Mouse (Mus musculus) frontal cortex, postnatal 14 days (tissue): ENCODE measurements around the gene Katnal1.
A peak's percentile ranks its signal among the peaks of the same experiment; 100 is the strongest.

Experiments
- DNase-seq, 2 experiments: peaks; one replicate each; pipeline ENCODE4 v3.0.0; 2022; ENCODE audit warnings: low spot score in 2 of 2

The Katnal1 gene

DNA sequence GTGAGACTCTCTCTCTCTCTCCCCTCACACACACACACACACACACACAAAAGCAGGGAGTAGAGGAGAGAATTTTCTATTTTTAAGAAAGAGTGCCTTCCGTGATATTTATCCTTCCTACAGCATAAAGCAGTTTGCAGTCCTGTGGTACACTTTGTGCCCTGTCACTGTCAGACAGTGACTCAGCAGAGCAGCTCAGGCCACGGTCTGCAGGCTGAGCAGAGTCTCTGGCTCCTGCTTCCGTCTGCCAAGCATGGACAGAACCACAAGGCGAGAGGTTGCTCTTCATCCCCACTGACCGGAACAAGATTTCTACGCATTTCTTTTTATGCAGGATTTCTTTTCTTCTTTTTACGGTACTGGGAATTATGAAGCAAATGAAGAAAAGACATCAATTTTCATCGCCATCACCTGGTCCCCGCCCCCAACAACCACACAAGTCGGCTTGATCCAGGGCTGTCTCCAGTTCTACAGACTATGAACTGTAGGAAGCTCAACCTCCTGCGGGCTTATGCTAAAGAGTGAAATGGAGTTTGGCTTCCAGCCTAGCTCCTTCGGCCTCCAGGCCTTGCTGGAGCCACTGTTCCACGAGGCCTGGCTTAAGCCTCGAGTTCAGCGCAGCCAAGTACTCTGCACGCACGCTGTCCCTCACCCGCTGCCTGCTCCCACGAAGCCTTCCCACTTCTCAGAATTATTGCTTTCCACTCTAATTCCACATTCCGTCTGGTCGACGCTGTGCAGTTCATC is 25.4 kb upstream of the Katnal1 start:
- DNase-seq: no peak

DNA sequence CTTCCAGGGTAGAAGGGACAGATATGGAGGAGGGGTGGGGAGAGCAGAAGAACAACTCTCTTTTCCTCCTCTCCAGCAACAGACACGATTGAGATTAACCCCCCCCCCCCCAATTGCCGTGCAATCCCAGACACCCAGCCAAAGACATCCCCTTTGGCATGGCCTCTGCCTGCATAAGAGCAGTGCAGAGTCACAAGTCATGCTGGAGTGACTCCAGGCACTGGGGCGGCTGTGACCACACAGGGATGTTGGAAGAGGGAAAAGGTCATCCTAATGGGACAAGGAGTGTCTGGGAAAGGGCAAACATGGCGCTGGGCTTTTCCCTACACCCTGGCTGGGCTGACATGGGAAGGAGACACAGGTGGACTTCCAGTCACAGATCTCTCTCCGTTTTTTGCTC is 24.0 kb upstream of the Katnal1 start:
- no peak for DNase-seq

DNA sequence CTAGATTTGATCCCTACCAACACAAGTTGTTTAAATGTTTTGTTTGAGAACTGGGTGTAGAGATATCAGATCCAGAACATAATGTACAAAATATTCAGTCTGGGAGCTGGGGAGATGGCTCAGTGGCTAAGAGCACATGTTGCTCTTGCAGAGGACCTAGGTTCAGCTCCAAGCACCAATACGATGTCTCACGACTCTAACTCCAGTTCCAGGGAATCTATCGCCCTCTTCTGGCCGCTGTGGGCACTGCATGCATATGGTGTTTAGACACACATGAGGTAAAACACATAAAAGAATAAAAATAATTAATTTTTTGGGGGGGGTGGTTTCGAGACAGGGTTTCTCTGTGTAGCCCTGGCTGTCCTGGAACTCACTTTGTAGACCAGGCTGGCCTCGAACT is 23.3 kb upstream of the Katnal1 start:
- DNase-seq: no peak

DNA sequence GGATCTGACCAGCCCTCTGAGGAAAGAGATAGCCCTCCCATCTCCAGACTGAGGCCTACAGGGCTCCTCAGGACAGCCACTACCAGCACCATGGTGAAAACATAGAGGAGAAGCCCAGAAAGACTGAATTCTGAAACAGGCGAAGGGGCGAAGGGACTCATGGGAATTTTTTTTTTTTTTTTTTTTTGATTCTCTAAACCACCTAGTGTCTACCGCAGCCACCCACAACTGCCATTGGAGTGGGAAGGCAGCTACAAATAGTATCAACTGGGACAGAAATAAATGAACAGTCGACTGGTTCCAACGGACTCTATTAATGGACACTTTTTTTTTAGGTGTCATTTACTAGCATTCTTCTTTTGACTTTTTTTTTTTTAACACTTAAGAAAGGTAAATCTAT is 22.2 kb upstream of the Katnal1 start:
- no peak for DNase-seq

DNA sequence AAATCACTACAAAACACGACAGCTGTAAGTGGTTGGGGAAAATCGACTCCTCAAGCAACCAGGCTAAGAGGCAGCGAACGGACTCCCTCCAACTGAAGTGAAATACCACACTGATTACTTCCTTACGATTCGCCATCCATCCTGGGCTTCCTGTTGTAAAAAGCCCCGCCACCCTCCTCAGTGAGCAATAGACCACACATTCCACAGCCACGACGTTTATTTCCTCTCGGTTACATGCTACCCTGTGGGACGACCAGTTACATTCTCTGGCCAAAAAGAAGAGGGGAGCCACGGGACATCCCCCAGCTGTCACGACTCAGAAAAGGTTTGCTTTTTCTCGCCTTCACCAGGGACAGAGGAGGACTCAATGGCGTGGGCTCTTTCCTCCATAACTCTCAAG is 20.9 kb upstream of the Katnal1 start:
- DNase-seq: no peak

DNA sequence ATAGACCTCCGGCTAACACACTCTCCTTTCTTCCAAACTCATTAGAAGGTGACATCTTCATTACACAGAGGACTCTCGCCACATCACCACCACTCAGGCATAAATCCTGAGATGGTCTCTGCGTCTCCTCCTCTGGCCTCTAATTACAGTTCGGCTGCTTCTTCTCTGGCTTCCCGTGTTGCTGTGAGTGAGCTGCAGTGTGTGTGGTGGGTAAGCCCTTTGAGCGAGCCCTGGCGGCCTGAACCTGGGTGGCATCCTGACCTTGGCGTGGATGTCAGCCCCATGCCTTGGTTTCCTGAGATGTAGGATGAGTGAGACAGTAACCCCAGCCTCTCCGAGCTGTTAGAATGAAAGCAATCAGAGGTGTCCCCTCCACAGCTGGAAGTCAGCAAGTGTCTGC is 19.5 kb upstream of the Katnal1 start:
- DNase-seq: no peak

DNA sequence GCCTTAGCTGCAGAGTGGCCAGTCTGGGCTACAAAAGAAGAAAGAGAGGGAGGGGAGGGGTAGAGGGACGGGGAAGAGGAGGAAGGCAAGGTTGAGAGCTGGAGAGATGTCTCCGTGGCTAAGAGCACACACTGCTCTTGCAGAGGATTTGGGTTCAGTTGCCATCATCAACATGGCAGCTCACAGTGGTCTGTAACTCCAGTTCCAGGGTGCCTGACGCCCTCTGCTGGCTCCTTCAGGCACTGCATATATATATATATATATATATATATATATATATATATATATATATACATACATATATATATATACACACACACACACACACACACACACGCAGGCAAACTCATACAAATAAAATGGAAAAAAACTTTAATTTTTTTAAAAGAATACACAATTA is 18.3 kb upstream of the Katnal1 start:
- DNase-seq: no peak

DNA sequence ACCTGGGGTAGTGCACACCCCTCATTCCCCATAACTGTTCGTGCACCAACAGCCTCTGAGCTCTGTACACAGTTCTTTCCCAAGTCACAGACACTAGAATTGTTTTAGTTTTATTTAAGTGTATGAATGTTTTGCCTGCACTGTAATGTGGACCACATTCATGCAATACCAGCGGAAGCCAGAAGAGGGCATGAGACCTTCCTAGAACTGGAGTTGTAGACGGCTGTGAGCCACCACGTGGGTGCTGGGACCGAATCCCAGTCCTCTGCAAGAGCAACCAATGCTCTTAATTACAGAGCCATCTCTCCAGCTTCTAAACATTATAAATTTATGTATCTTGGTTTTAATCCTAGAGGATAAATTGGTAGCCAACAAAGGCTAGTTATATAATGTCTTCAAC is 17.7 kb upstream of the Katnal1 start:
- DNase-seq: no peak

DNA sequence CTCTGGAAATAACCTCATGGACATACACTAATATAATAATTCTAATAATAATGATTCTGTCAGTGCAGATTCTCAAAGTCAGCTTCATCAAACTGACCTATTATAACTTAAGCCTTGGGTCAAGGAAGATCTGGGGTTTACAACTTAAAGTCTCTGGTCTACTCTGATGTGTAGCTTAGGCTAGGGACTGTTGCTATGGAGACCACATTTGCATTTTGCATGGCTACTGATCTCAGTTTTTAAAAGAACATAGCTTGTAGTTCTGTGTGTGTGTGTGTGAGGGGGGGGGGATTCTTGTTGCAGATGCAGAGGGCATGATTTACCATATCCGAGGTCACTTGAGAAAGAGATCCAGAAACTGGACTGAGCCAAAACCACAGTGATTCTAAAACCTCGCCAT is 16.6 kb upstream of the Katnal1 start:
- no peak for DNase-seq

DNA sequence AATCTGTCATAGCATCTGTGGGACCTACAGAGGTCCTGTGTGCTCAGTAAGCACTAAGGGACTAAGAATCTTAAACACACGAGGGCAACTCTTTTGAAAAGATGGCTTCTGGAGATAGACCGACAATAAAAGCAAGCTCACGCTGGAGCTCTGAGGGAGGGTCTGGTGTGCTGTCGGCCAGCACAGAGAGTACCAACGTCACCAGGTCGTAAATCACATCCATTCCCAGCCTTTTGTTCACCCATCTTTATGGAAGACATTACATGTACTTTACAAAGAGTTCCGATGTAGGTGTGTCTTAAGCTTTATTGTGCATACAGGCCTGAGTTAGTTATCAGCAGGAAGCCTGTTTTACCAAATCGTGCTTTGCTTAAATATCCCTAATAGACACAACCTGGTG is 14.9 kb upstream of the Katnal1 start:
- DNase-seq: no peak

DNA sequence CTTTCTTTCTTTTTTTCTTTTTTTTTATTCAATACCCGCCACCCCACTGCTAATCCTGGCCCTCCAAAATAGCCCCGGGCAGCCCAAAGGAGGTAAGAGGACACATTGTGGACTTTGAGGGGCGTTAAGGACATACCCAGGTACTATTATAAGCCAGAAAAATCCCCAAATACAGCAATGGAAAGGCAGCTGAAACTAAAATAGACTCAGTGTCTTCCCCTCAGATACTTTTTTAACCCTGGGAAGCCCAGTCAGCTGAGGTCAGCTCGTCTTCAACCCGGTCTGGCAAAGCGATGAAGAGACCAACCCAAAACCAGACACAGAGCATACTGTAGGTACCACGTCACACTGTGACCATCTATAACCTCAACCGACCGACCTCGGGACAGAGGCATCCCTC is 14.3 kb upstream of the Katnal1 start:
- no peak for DNase-seq

DNA sequence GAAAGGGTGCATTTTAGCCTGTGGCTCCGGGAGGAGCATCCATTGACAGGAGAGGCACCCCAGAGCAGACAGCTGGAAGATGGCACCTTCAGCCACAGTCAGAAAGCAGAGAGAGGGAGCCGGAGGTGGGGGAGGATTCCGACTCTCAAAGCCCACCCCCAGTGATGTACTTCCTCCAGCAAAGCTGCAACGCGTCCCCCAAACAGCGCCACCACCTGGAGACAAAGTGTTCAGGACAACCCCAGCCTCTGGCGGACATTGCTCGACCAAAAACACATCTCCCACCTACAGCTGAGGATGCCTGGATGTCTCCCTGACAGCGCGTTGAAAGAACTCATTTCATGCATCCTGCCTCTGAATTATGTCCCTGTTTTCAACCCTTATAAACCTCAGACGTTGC is 13.8 kb upstream of the Katnal1 start:
- no peak for DNase-seq

DNA sequence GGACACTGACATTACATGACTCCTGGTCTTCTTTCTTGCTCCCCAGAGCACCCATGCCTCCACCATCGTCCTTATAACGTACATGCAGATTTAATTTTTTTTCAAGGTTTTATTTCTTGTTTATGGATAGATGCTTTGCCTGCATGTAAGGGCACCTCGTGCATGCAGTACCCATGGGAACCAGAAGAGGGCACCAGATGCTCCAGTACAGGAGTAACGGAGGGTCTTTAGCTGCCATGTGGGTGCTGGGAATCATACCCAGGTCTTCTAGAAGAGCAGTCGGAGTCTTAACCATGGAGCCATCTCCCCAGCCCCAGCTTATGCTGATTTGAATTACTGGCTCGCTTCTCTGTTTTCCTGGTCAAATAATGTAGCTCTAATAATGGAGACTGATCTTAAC is 13.2 kb upstream of the Katnal1 start:
- DNase-seq: no peak

DNA sequence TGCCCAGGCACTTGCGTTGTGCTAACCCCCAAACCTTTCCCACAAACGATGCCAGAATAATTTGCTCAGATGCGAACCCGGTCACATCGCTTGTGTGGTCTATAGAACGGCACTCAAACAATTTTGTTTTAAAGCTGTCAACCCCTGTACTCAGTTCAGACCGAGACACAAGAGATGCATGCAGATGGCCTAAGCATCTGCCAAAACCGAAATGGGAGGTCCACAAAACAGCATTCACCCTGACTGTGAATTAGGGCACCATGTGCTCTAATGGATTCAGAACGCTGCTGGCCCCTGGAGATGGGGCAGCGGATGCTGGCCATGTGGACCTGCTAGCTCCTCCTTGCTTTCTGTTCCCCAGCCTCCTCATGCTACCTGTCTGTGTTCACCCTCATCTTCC is 12.7 kb upstream of the Katnal1 start:
- DNase-seq: no peak

DNA sequence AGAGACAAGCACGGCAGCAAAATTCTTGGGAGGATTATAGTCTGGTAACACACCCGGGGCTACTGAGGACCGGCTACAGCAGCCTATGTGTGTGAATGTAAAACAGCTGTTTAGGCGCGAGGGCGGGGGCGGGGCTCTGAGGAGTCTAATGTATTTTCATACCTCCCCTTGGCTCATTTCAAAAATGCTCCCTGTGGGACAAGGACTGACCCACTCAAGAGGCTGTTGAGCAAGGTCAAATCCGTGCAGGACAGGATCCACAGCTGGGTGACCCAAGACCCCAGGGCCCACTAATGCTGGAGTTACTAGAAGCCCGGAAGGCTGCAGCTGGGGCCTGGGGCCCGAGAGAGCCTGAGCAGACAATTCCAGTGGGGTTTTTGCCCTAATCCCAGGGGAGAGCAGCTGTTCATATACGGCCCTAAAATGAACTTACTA is 10.8 kb upstream of the Katnal1 start:
- no peak for DNase-seq

DNA sequence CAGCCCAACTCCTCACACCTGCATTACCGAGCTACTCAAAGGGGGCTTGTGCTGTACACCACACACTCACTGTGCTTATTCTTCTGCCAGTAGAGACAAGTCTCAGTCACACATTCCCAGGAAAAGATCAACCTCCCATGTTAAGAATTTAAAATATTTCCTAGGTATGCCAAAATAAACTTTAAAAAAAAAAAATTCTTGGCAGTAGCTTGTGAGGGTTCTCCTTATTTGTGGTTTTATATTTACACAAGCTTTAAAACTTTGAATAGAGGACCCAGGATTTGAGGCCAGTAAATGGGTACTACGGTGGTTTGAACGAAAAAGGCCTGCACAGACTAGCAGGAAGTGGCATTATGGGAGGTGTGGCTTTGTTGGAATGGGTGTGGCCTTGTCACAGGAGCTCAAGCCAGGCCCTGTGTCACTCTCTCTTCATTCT is 7.4 kb upstream of the Katnal1 start:
- DNase-seq: no peak

DNA sequence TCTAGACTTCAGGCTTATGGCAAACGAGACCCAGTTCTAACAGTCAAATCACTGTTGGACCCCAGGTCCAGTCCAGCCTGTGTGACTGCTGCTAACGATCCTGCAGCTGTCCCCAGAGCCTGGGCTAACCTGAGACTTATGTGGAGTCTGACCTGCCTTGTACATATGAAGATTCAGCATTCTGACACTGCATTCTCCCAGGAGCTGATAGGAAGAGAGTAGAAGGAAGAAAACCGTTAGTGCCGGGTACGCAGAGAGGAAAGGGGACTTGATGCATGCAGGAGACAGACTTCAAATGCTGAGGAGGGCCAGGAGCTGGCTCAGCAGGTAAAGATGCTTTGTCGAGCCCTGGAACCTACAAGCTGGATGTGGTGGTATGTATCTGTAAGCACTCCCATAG is 6.8 kb upstream of the Katnal1 start:
- no peak for DNase-seq

DNA sequence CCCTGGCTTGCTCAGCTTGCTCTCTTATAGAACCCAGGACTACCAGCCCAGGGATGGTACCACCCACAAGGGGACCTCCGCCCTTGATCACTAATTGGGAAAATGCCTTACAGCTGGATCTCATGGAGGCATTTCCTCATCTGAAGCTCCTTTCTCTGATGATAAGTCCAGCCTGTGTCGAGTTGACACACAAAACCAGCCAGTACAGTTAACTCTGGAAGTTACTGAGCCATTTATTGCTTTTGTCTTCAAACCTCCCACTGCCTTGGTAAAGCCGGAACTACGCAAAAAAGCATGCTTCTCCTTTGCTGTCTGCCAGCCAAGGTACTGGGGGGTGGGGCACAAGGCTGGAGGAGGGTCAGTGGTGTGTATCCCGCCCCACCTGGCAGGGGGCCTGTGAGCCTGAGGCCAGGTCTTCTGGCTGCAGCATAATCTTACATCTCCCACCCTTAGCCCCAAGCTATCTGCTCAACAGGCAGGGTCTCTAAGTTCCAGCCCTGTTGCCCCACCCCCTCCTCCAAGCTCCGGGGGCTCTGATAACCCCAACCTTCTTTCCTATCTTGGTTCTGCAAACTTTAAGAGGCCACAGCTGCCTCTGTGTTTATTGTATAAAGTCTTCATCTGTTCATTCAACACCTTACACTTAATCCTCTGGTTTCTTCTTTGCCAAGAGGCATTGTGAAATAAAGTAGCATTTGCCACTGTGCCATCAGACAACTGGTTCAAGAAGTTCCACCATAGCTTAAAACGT is 6.1 kb upstream of the Katnal1 start:
- DNase-seq: no peak

DNA sequence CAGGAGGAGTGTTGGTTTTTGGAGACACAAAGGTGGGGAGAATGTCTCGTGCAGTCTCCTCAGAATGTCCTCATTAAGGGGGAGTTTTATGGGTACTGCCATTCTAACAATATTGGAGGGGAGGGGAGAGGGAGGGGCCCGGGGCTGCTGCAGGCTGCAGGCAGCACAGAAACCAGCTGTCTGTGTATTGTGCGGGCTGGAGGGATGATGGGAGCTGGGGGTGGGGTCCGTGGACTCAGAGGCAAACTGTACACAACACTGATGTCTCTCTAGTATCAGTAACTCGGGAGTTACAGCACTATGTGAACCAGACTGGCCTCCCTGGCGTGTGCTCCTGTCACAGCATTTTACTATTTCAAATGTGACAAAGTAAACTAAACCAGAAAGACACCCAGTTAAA is 5.3 kb upstream of the Katnal1 start:
- DNase-seq: no peak

DNA sequence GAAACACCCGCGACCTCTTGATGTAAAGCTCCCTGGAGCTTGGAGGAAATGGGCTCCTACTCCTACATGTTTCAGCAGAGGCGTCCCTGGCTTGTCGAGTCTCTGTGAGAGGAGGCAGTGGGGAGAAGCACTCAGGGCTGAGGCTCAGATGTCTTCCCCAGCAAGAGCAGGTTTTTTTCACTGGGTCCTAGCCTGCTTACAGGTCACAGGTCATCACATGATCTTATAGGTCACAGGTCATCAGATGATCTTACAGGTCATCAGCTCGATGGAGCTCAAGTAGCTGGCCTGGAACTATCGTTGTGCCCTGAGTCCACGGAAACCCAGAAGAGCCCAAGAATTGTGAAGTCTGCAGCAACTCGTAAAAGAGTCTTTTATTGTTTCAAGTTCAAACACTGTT is 4.6 kb upstream of the Katnal1 start:
- no peak for DNase-seq

DNA sequence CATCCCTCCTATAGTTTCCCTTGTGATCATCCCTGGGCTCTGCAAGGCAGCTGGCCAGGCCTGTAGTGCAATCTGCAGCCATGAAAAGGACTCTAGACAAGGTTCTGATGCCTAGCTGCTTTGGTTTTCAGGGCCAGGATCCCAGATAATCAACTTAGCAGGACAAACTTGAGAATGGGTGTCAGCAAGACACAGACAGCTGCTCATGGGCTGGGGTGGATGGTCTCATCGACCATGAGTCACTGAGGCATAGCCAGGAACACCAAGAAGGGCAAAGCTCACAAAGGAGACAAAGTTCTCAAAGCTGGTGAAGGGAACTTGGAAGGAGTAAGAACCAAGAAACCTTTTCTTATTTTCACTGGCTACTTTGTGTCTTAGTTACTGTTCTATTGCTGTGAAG is 2.2 kb upstream of the Katnal1 start:
- no peak for DNase-seq

DNA sequence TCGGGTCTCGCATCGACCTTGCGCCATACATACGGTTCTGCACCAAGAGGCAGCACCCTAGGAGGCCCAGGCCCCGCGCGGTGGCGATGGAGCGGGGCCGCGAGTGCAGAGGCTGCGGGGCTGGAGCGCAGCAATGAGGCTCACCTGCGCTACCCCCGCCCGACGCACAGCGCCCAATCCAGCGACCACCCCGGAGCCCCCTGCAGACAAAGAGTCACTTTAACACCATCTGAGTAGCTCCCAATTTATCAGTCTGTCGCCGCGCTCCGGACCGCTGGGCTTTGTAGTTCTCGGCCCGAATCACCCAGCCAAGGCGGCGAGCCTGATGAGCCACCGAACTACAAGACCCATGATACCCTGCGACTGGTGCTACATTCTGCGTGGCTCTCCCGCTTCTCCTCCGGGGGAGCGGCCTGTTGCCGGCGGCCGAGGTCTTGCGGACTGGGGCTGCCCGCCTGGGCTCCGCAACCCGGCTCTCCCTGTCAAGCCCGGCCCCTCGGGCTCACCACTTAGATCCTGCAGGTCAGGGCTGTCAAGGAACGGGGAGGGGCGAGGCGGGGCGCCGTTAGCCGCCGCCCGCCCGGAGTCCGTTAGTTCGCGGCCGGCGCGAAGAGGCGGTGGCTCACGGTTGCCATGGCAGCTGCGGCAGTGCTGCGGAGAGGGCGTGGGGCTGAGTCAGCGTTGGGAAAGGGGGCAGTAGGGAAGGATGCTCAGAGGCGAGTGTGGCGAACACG is 571 bp downstream of the Katnal1 start:
- peak; percentile 91 to 93 for DNase-seq

DNA sequence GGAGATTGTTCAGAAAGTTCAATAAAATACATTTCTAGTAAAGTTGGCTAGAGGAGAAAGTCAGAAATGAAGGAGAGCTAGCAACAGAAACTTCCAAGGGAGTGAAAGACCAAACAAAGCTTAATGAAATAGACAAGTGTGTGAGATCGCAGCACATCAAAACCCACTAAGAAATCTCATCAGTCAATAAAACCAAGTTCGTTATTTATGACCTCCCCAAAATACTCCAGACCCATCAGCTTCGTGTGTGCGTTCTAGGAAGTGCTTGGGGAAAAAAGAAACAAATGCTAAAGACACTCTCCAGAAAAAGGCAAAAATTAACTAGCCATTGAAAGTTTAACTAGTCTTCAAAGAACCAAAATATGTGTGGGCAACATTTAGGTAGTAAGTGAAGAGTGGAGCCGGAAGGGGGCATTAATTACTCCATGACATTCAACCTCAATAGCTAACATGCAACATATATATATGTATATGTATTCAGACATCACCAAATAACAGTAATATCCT is 1.4 kb downstream of the Katnal1 start:
- DNase-seq: no peak
